Mouse (Mus musculus) brain, embryonic 18.5 days (tissue): ENCODE results near the gene Kmt2e.

ENCODE experiments used
- DNase-seq: peaks from one replicate; pipeline ENCODE4 v3.0.0-alpha.2; 2012; ENCODE audit warnings: low read depth, low spot score

Kmt2e gene

GRCm38 (mm10) chr5:23410040-23410717, 24.1 kb upstream of the Kmt2e start:
- no peak for DNase-seq

- DNase-seq: no peak
Observed at GRCm38 (mm10) chr5:23410718-23411101, 23.5 kb upstream of the Kmt2e start.

GRCm38 (mm10) chr5:23411640-23412039, 22.6 kb upstream of the Kmt2e start:
- no peak for DNase-seq

GRCm38 (mm10) chr5:23412247-23412948, 21.8 kb upstream of the Kmt2e start:
- no peak for DNase-seq

- DNase-seq: no peak
Observed at GRCm38 (mm10) chr5:23413058-23413457, 21.2 kb upstream of the Kmt2e start.

GRCm38 (mm10) chr5:23413575-23414470, 20.4 kb upstream of the Kmt2e start:
- no peak for DNase-seq

GRCm38 (mm10) chr5:23414490-23415126, 19.6 kb upstream of the Kmt2e start:
- DNase-seq: no peak

GRCm38 (mm10) chr5:23415571-23416285, 18.5 kb upstream of the Kmt2e start:
- DNase-seq: no peak

GRCm38 (mm10) chr5:23416286-23416643, 18.0 kb upstream of the Kmt2e start:
- no peak for DNase-seq

GRCm38 (mm10) chr5:23417716-23418115, 16.5 kb upstream of the Kmt2e start:
- DNase-seq: no peak

GRCm38 (mm10) chr5:23418147-23418781, 16.0 kb upstream of the Kmt2e start:
- DNase-seq: no peak

GRCm38 (mm10) chr5:23418797-23419595, 15.2 kb upstream of the Kmt2e start:
- no peak for DNase-seq

GRCm38 (mm10) chr5:23419616-23420170, 14.5 kb upstream of the Kmt2e start:
- DNase-seq: no peak

GRCm38 (mm10) chr5:23420410-23420809, 13.8 kb upstream of the Kmt2e start:
- DNase-seq: no peak

GRCm38 (mm10) chr5:23421440-23421839, 12.8 kb upstream of the Kmt2e start:
- DNase-seq: no peak

GRCm38 (mm10) chr5:23423036-23423435, 11.2 kb upstream of the Kmt2e start:
- DNase-seq: no peak

GRCm38 (mm10) chr5:23427501-23427900, 6.7 kb upstream of the Kmt2e start:
- no peak for DNase-seq

GRCm38 (mm10) chr5:23431070-23431864, 3.0 kb upstream of the Kmt2e start:
- DNase-seq: no peak
